Mouse (Mus musculus): Measurements from ENCODE around the gene Mical3. TPM values are rescaled to one million over a fixed set of nuclear protein-coding genes. Genes with fewer than 3 reads are reported as not detected.

Gene Mical3
- polyA plus RNA-seq, 1 experiment: 63.6 TPM

GRCm38 (mm10) chr6:121055496-121055895 is 75.3 kb downstream of the Mical3 start:
- no peak for DNase-seq (ENCODE audit: extremely low spot score in 1 of 2, low spot score in 1 of 2)

GRCm38 (mm10) chr6:121054908-121055307 is 75.9 kb downstream of the Mical3 start:
- no peak for DNase-seq (ENCODE audit: extremely low spot score in 1 of 2, low spot score in 1 of 2)

- DNase-seq (ENCODE audit: extremely low spot score in 1 of 2, low spot score in 1 of 2): no peak
Observed at GRCm38 (mm10) chr6:121054340-121054739, 76.5 kb downstream of the Mical3 start.

GRCm38 (mm10) chr6:121053585-121054112 is 77.2 kb downstream of the Mical3 start:
- DNase-seq (ENCODE audit: extremely low spot score in 1 of 2, low spot score in 1 of 2): no peak

GRCm38 (mm10) chr6:121051972-121052629 is 78.7 kb downstream of the Mical3 start:
- no peak for DNase-seq (ENCODE audit: extremely low spot score in 1 of 2, low spot score in 1 of 2)

GRCm38 (mm10) chr6:121051411-121051810 is 79.4 kb downstream of the Mical3 start:
- no peak for DNase-seq (ENCODE audit: extremely low spot score in 1 of 2, low spot score in 1 of 2)

GRCm38 (mm10) chr6:121048696-121049095 is 82.1 kb downstream of the Mical3 start:
- DNase-seq (ENCODE audit: extremely low spot score in 1 of 2, low spot score in 1 of 2): no peak

- DNase-seq (ENCODE audit: extremely low spot score in 1 of 2, low spot score in 1 of 2): peak in 1 of 2 experiments; percentile 60
Observed at GRCm38 (mm10) chr6:121045345-121046080, 85.3 kb downstream of the Mical3 start.

GRCm38 (mm10) chr6:121043434-121044189 is 87.2 kb downstream of the Mical3 start:
- no peak for DNase-seq (ENCODE audit: extremely low spot score in 1 of 2, low spot score in 1 of 2)

GRCm38 (mm10) chr6:121039719-121040118 is 91.1 kb downstream of the Mical3 start:
- DNase-seq (ENCODE audit: extremely low spot score in 1 of 2, low spot score in 1 of 2): no peak

- DNase-seq (ENCODE audit: extremely low spot score in 1 of 2, low spot score in 1 of 2): peak; percentile 70 to 81
Observed at GRCm38 (mm10) chr6:121039286-121039685, 91.5 kb downstream of the Mical3 start.

GRCm38 (mm10) chr6:121037086-121037485 is 93.7 kb downstream of the Mical3 start:
- no peak for DNase-seq (ENCODE audit: extremely low spot score in 1 of 2, low spot score in 1 of 2)

GRCm38 (mm10) chr6:121035929-121036328 is 94.9 kb downstream of the Mical3 start:
- DNase-seq (ENCODE audit: extremely low spot score in 1 of 2, low spot score in 1 of 2): no peak

GRCm38 (mm10) chr6:121035268-121035667 is 95.5 kb downstream of the Mical3 start:
- DNase-seq (ENCODE audit: extremely low spot score in 1 of 2, low spot score in 1 of 2): no peak

- DNase-seq (ENCODE audit: extremely low spot score in 1 of 2, low spot score in 1 of 2): no peak
Observed at GRCm38 (mm10) chr6:121033250-121033649, 97.5 kb downstream of the Mical3 start.

- DNase-seq (ENCODE audit: extremely low spot score in 1 of 2, low spot score in 1 of 2): no peak
Observed at GRCm38 (mm10) chr6:121031370-121031769, 99.4 kb downstream of the Mical3 start.

GRCm38 (mm10) chr6:121029897-121030589 is 100.8 kb downstream of the Mical3 start:
- DNase-seq (ENCODE audit: extremely low spot score in 1 of 2, low spot score in 1 of 2): peak; percentile 72 to 81

GRCm38 (mm10) chr6:121028514-121028913 is 102.3 kb downstream of the Mical3 start:
- no peak for DNase-seq (ENCODE audit: extremely low spot score in 1 of 2, low spot score in 1 of 2)

- peak; percentile 52 to 70 for DNase-seq (ENCODE audit: extremely low spot score in 1 of 2, low spot score in 1 of 2)
Observed at GRCm38 (mm10) chr6:121027314-121027713, 103.5 kb downstream of the Mical3 start.

- no peak for DNase-seq (ENCODE audit: extremely low spot score in 1 of 2, low spot score in 1 of 2)
Observed at GRCm38 (mm10) chr6:121026866-121027265, 103.9 kb downstream of the Mical3 start.

Data from frontal cortex, adult 2 months (tissue).